Mouse (Mus musculus) neural tube, embryonic 15.5 days (tissue): ENCODE data around the gene Ndufv1. TPM values are rescaled to one million over a fixed set of nuclear protein-coding genes. Genes with fewer than 3 reads are reported as not detected.
"Not testable (repeated sequence)": the region's sequence is repeated elsewhere in the genome, so short reads cannot be mapped to it uniquely, and the experiment has no call there.

ENCODE experiments used
- ATAC-seq: fragments of 200-750 bp; cut with Nextera tagmentation; 2 replicates; pipeline ENCODE4 v1.8.0; 2017; ENCODE audit warnings: mild to moderate bottlenecking, moderate TSS enrichment, moderate library complexity; ENCODE audit not compliant: low FRiP score
- H3K27ac ChIP-seq: fragments of 300-500 bp; sonication (generic); replicated peaks from 2 replicates; pipeline ENCODE4 v1.5.1; 2015; ENCODE audit warnings: mild to moderate bottlenecking, inconsistent platforms
- H3K27me3 ChIP-seq: fragments of 300-500 bp; sonication (generic); replicated peaks from 2 replicates; pipeline ENCODE4 v1.6.1; 2015; ENCODE audit warnings: inconsistent platforms
- H3K36me3 ChIP-seq: fragments of 300-500 bp; sonication (generic); 2 replicates; pipeline ENCODE4 v1.6.1; 2015; ENCODE audit warnings: inconsistent platforms
- H3K4me1 ChIP-seq: fragments of 300-500 bp; sonication (generic); 2 replicates; pipeline ENCODE4 v1.6.1; 2015; ENCODE audit warnings: inconsistent platforms
- H3K4me2 ChIP-seq: fragments of 300-500 bp; sonication (generic); 2 replicates; pipeline ENCODE4 v1.6.1; 2015; ENCODE audit warnings: inconsistent platforms, mild to moderate bottlenecking, moderate library complexity
- H3K4me3 ChIP-seq: fragments of 300-500 bp; sonication (generic); replicated peaks from 2 replicates; pipeline ENCODE4 v1.5.1; 2015; ENCODE audit warnings: mild to moderate bottlenecking, inconsistent platforms
- H3K9ac ChIP-seq: fragments of 300-500 bp; sonication (generic); replicated peaks from 2 replicates; pipeline ENCODE4 v1.6.1; 2015; ENCODE audit warnings: mild to moderate bottlenecking, inconsistent platforms
- H3K9me3 ChIP-seq: fragments of 300-500 bp; sonication (generic); replicated peaks from 2 replicates; pipeline ENCODE4 v1.6.1; 2016; ENCODE audit warnings: inconsistent platforms
- WGBS: fragments of 180-500 bp; shearing (Covaris S2); methylation state at CpG from one replicate; pipeline ENCODE4 v1.1.7; 2015; ENCODE audit warnings: mixed read lengths; 5-methylcytosine and 5-hydroxymethylcytosine counted together
- polyA plus RNA-seq: library from polyadenylated mRNA; unstranded; fragments of >200 nt; fragmentation: Nextera tagmentation; extraction: Ambion mirVana; gene quantifications from 2 replicates; pipeline ENCODE4 v1.2.1, GENCODE M21; 2015

The Ndufv1 gene
- polyA plus RNA-seq, 1 experiment from 2014 or later: 279 TPM

DNA sequence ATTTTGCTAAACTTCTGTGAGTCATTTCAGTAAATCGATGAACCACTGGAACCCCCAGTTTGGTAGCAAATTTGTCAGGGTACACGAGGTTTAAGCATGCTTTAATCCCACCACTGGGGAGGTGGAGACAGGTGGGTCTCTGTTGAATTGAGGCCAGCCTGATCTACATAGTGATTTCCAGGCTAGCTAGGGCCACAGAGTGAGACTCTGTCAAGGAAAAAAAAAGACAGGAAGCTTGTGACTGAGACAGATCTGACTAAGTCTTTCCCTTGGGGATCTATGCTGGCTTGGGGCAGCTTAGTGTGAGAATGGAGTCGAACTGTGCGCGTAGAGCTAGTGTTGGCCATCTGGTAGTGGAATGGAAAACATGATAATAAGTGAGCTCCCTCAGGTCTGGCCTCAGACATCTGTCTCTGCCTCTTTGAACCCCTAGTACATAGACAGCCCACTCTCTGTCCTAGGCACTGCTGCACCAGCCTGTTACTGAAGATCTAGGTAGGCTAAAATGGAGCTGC is 40.0 kb upstream of the Ndufv1 start:
- no peaks in the 10 kb centered on the region for H3K27me3 ChIP-seq
- 75% methylated on average over 5 of the region's 5 CpGs for WGBS
- no peak for ATAC-seq
- H3K4me2 ChIP-seq: no peak overlapping the region
- H3K4me3 ChIP-seq: no peak overlapping the region
- no peak overlapping the region for H3K9ac ChIP-seq
- H3K36me3 ChIP-seq: no peaks in the 10 kb centered on the region
- no peaks in the 10 kb centered on the region for H3K9me3 ChIP-seq
- no peaks in the 10 kb centered on the region for H3K4me1 ChIP-seq
- no peak overlapping the region for H3K27ac ChIP-seq

DNA sequence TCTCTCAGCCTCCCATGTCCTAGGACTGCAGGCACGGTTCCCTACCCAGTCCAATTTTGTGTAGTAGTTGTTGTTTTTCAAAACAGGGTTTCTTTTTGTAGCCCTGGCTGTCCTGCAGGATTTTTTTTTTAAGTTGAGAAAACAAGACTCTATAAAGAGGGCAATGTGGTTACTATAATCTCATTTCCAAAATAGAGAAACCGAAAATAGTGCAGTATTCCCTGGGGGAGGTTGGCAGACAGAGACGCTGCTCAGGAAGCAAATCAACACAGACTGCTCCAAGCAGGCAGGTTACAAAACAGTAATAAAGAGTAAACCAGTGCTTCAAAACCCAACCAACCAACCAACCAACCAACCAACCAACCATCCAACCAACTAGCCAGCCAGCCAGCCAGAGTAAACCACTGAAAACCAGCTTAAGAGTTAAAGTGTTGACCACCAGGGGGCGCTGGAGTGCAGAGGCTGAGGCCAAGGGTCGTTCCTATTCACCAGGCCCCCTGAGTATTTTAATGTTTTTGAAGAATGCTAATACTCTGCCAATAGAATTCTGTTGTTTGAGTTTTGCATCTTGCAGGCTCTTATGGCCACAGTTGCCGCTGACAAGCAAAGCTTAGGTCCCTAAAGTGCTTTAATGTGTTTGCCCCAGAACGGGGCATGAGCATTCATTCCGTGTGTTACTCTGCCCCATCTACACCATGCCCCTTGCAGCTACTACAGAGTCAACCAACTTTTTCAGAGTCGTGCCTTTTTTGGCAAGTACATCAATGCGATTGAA is 39.3 kb upstream of the Ndufv1 start:
- Histone ChIP-seq H3K4me2 (no peak overlapping the region), H3K4me1 (no peaks in the 10 kb centered on the region), H3K27me3 (no peaks in the 10 kb centered on the region), H3K9ac (no peak overlapping the region), H3K9me3 (no peaks in the 10 kb centered on the region), H3K27ac (no peak overlapping the region), H3K4me3 (no peak overlapping the region), H3K36me3 (no peaks in the 10 kb centered on the region)
- ATAC-seq: no peak
- WGBS: 55% methylated on average over 10 of the region's 10 CpGs

DNA sequence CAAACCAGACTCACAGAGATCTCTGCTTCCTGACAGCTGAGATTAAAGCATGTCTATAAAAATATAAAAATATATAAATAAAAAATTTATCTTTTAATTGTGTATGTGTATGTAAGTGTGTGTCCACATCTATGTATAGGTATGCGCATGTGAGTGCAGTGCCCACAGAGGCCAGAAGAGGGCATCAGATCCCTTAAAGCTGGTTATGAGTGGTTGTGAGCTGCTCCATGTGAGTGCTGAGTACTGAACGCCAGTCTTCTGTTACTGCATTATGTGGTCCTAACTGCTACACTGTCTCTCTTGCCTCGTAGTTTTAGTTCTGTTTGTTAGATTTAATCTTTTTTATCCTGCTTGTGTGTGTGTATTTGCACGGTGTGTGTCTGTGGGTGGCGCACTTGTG is 38.4 kb upstream of the Ndufv1 start:
- WGBS: 95% methylated on average over 5 of the region's 5 CpGs
- Histone ChIP-seq H3K27ac (no peak overlapping the region), H3K4me1 (0 out of 2 replicates have a peak, but pooled peaks cover 2% of the 10 kb centered on the region), H3K4me3 (no peak overlapping the region), H3K9ac (no peak overlapping the region), H3K9me3 (no peaks in the 10 kb centered on the region), H3K36me3 (no peaks in the 10 kb centered on the region), H3K4me2 (no peak overlapping the region), H3K27me3 (no peaks in the 10 kb centered on the region)
- ATAC-seq: no peak

DNA sequence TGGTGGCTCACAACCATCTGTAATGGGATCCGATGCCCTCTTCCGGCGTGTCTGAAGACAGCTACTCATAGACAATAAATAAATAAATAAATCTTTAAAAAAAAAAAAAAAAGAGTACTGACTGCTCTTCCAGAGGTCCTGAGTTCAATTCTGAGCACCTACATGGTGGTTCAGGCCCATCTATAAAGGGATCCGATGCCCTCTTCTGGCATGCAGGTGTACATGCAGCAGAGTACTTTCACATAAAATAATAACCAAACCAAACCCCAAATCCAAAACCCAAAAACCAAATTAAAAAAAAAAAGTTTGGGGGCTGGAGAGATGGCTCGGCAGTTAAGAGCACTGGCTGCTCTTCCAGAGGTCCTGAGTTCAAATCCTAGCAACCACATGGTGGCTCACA is 36.5 kb upstream of the Ndufv1 start:
- H3K4me3 ChIP-seq, H3K4me1 ChIP-seq, H3K4me2 ChIP-seq, H3K27ac ChIP-seq, H3K27me3 ChIP-seq, H3K9me3 ChIP-seq, H3K9ac ChIP-seq, ATAC-seq, H3K36me3 ChIP-seq: not testable (repeated sequence)
- whole genome bisulfite sequencing: 87% methylated on average over 5 of the region's 5 CpGs

DNA sequence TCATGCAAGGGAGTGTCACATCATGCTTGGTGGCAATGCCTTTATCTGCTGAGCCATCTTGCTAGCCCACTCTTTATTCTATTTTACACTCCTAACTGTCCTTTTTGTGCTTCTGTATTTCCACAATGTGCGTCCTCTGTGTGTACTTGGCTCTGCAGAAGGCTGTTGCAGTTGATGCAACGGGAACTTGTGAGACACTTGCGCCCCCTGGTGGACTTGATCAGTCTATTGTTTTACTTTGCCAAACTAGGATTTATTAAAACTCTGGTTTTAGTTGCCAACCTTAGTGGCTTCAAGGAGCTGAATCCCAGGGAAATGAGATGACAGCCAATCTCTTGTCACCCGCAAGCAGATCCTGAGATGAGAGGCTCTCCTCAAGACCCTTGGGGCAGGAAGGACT is 35.3 kb upstream of the Ndufv1 start:
- H3K36me3 ChIP-seq: no peaks in the 10 kb centered on the region
- H3K4me3 ChIP-seq: no peak overlapping the region
- H3K27me3 ChIP-seq: no peaks in the 10 kb centered on the region
- H3K4me2 ChIP-seq: no peak overlapping the region
- ATAC-seq: no peak
- 0 out of 2 replicates have a peak, but pooled peaks cover 2% of the 10 kb centered on the region for H3K4me1 ChIP-seq
- H3K9me3 ChIP-seq: no peaks in the 10 kb centered on the region
- no peak overlapping the region for H3K9ac ChIP-seq
- H3K27ac ChIP-seq: no peak overlapping the region
- WGBS: 13% methylated on average over 4 of the region's 4 CpGs

DNA sequence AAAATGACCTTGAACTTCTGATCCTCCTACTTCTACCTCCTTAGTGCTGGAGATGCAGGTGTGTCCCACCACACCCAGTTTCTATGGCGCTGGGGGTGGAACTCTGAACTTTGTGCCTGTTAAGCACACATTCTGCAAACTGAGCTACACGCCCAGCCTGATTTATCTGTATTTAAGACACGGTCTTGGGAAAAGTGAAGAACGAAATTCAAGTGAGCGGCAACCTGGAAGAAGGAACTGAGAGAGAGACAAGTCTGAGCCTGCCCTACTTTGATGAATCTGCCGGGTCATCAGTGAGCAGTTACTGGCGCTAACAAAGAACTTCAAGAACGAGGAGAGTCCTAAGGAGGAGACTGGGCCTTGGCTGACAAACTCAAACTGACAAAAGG is 34.3 kb upstream of the Ndufv1 start:
- no peak overlapping the region for H3K4me2 ChIP-seq
- no peak overlapping the region for H3K9ac ChIP-seq
- no peak overlapping the region for H3K27ac ChIP-seq
- 0 out of 2 replicates have a peak, but pooled peaks cover 2% of the 10 kb centered on the region for H3K4me1 ChIP-seq
- no peaks in the 10 kb centered on the region for H3K27me3 ChIP-seq
- H3K9me3 ChIP-seq: no peaks in the 10 kb centered on the region
- no peaks in the 10 kb centered on the region for H3K36me3 ChIP-seq
- 84% methylated on average over 8 of the region's 8 CpGs for WGBS
- no peak for ATAC-seq
- no peak overlapping the region for H3K4me3 ChIP-seq

DNA sequence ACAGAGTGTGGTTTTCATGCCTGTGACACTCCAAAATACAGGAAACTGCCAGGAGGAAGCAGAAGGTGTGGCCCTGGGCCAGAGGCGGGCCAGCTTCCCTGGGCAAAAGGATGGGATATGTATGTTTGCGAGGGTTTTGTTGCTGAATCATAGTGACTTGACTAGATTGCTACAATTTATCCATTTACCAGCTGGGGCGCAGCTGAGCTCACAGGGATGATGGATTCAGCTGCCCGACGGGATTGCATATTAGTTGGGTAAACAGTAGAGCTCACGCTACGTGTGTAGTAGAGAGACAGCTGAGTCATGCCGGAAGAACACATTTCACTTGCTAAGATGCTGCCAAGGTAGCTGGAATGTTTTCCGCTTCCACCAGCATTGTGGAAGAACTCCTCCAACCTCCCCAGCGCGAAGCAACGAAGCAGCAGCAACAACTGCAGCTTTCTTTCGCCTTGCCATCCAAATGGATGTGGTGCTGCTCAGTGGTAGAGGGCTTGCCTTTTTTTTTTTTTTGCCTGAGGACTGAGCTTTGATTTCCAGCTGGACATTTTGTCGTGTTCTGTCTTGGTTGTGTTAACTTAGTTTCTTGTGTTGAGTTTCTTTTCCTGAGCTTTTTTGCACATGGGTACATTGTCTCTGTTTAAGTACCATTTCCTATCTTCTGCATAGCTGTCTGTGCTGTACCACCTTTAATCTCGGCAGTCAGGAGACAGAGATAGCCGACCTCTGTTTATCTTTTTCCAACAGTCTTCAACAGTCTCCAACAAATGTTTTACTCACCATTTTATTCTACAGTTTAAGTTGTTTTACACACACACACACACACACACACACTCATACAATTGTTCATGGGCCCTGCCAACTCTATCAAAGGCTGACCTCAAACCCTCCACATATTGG is 33.6 kb upstream of the Ndufv1 start, which contains the start of gene Gstp2:
Gene Gstp2 (minus strand): TSS at position 58 of the 900 bp plus-strand sequence.
- Histone ChIP-seq H3K4me2 (peak within 1 kb of the TSS; percentile 32), H3K27me3 (no peaks in the 10 kb centered on the region), H3K27ac (no peak within 1 kb of the TSS), H3K9me3 (no peaks in the 10 kb centered on the region), H3K9ac (no peak within 1 kb of the TSS), H3K4me1 (0 out of 2 replicates have a peak, but pooled peaks cover 2% of the 10 kb centered on the region), H3K4me3 (no peak within 1 kb of the TSS), H3K36me3 (no peaks in the 10 kb centered on the region)
- 55% methylated on average over 16 of the region's 16 CpGs for WGBS
- ATAC-seq: no peak

DNA sequence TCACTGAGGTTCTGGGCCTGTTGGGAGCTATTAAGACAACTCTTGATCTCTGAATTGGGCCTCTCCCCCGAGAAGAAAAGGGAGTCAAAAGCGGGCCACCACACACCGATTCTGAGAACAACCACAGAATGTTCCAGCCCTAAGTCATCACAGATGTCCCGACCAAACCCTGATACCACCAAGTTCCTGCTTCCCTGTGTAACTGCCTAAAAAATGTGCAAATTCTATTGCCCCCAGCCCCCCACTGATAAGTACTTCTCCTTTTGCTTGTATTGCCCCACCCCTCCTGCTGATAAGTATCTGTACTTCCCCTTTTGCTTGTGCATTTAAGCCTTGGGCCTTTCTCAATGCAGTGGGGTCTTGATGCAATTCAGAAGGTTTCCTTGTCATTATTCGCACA is 31.5 kb upstream of the Ndufv1 start:
- not testable (repeated sequence) for H3K9me3 ChIP-seq, H3K27ac ChIP-seq, H3K4me1 ChIP-seq, H3K27me3 ChIP-seq, H3K4me2 ChIP-seq, H3K36me3 ChIP-seq, H3K9ac ChIP-seq, ATAC-seq, H3K4me3 ChIP-seq
- WGBS: 90% methylated on average over 5 of the region's 5 CpGs

DNA sequence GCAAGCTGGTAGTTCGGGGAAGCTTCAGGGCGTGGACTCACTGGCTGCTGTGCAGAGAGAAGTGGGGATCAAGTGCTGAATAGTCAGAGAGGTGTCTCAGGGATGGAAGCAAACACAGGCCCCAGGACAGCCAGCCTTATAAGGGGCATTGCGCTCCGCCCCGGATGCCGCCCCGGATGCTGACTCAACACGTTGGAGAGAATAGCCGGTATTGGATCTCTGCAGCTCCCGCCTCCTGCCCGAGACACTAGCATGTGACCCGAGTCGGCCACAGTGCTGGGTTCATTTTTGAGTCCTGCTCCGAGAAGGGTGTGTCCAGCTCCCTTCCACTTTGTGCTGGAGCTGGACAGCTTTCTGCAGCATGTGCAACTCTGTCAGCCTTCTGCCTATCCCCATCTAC is 29.5 kb upstream of the Ndufv1 start:
- Histone ChIP-seq H3K4me1 (peaks cover 13% of the 10 kb centered on the region; the same call in 1 of the 2 replicates), H3K36me3 (no peaks in the 10 kb centered on the region), H3K4me3 (no peak overlapping the region), H3K9me3 (no peaks in the 10 kb centered on the region), H3K4me2 (no peak overlapping the region), H3K9ac (no peak overlapping the region), H3K27me3 (no peaks in the 10 kb centered on the region), H3K27ac (no peak overlapping the region)
- no peak for ATAC-seq
- 75% methylated on average over 14 of the region's 14 CpGs for WGBS

DNA sequence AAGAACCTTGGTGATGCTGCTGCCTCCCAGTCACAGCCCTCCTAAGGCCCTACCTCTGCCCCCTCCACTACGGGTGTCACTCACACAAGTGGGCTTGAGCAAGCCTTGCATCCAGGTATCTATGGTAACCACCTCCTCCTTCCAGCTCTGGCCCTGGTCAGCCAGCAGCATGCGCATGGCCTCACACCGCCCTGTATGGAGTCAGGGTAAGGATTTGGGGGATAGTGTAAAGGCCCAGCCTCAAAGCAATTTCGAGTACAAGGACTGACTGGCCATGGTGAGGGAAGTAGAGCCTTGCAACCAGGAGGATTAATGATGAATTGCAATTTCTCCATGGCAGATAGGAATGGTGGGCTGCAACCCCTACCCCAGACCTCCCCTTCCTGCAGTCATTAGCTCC is 28.9 kb upstream of the Ndufv1 start:
- H3K9ac ChIP-seq, H3K4me2 ChIP-seq, H3K27ac ChIP-seq, H3K4me3 ChIP-seq, ATAC-seq, H3K27me3 ChIP-seq, H3K36me3 ChIP-seq, H3K9me3 ChIP-seq: not testable (repeated sequence)
- peaks cover 16% of the 10 kb centered on the region for H3K4me1 ChIP-seq
- WGBS: 85% methylated on average over 3 of the region's 4 CpGs

DNA sequence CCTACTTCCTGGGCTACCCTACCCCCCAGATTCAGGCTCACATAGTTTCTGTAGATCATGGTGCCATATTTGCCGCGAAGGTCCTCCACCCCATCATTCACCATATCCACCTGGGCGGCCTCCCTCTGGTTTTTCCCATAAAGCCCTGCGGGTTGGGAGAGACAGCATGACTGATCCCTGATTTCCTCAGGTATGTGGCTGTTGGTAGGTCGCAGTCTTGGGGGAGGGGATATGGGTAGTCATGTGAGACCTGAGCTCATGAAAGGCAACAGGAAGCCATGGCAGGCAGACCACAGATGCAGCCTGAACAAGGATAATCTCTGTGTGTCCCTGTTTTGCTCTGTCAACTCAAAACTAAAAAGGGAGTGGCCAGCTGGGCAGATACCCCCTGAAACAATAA is 28.3 kb upstream of the Ndufv1 start:
- WGBS: 83% methylated on average over 5 of the region's 5 CpGs
- H3K4me3 ChIP-seq, ATAC-seq, H3K36me3 ChIP-seq, H3K9me3 ChIP-seq, H3K4me2 ChIP-seq, H3K27ac ChIP-seq, H3K27me3 ChIP-seq, H3K9ac ChIP-seq: not testable (repeated sequence)
- peaks cover 19% of the 10 kb centered on the region for H3K4me1 ChIP-seq
